Mouse (Mus musculus) embryonic stem cell, embryonic (primary cell): ENCODE data around the gene Spata4.
"Not testable (repeated sequence)": the region's sequence is repeated elsewhere in the genome, so short reads cannot be mapped to it uniquely, and the experiment has no call there.

ENCODE experiments used
- CTCF ChIA-PET, 4 experiments: fragments of 300-600 bp in 2 of 4; fragments of 350-600 bp in 2 of 4; sonication (Branson Sonifier 250); formaldehyde crosslinking; loops; one replicate each; lab custom pipeline; 2022; ENCODE audit warnings: inconsistent platforms in 2 of 4; lab: Charles Lee
- POLR2A ChIA-PET, 4 experiments: fragments of 300-600 bp in 2 of 4; fragments of 350-600 bp in 2 of 4; sonication (Branson Sonifier 250); formaldehyde crosslinking; loops; one replicate each; lab custom pipeline; 2022; ENCODE audit warnings: antibody characterized with exemption in 4 of 4, inconsistent platforms in 1 of 4; lab: Charles Lee

Gene Spata4

DNA sequence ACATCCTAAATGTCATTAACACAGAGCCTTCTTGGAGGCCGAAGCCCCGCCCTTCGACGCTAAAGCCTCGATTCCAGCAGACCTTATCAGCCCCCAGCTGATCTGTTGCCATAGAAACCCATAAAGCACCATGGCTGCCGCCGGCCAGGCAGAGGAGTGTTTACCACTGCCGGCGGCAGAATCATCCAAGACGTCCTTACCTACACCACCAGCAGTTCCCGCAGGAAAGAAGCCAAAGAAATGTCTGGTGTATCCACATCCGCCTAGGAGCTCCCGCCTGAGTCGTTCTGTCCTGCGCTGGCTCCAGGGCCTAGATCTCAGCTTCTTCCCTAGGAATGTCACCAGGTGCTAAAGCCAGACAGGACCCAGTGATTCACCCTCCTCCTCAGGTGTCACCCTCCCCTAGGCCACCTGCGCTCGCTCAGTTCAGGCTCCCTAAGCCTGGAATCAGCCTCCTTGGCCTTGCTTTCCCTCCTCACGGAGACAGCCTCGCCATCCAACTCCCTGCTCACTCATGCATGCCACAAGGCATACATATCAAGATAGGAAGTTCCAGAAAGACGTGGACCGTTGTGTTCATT, at the start of gene Spata4:
Gene Spata4 (plus strand): TSS at position 111 of the 581 bp plus-strand sequence.
- ChIA-PET CTCF (interaction anchor here in 2 of 4 experiments (0.6 to 1.6 kb wide), 2 partner anchors 93 to 797 kb away, joined by 5 to 8 read pairs; no protein-coding TSS in a partner anchor), POLR2A (interaction anchor here in 1 of 4 experiments (0.6 kb wide), 1 partner anchor 82 kb away, joined by 4 read pairs; no protein-coding TSS in a partner anchor)

DNA sequence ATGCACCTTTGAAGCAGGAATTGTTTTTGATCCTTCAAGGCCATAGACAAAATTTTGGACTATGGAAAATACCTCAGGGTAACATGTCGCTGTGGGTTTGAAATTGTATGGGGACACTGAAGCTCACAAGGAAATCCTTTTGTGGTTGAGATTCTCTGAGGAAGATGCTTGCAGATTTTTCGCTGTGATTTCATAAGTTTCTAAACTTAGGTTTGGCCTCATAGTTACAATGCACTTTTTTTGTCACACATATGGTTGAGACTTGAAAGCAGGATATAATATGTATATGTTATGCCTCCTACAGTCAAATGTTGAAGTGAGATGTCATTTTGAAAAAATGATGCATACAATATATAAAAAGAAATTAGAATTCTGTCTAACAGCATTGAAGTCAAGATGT, 45.7 kb upstream of the Spata4 start:
- ChIA-PET CTCF (no interaction called here), POLR2A (no interaction called here)

DNA sequence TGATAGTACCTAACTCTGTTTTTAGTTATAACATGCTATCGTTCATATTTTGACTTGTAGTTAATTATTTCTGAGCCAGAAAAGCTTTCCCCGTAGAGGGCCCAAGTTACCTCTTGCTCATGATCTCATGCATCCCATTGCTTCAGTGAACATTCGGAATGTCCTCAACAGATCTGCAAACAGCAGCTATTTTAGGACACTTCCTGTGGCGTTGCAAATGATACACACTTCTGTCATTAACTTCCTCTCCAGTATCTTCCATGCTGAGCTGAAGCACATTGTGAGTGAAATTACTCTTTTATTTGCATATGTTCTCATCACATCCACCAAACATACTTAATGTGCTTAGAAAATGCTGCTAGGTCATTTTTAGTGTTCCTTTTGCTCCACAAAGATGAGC, 38.4 kb upstream of the Spata4 start:
- POLR2A ChIA-PET, result no interaction called here
- CTCF ChIA-PET, result no interaction called here

DNA sequence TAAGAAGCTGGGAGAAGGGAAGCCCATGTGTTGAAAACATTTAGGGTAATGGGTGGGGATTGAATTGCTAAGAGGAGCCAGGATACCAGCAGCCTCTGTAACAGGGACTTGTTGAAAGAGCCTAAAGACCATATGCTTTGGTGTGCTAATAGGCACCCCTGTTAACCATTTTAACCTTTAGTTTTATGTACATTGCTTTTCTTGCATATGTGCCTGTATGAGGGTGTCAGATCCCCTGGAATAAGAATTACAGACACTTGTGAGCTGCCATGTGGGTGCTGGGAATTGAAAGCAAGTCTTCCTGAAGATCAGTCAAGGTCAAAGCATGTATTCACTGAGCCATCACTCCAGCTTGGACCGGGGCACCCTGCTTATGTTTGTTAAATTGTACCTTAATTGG, 35.4 kb upstream of the Spata4 start:
- POLR2A ChIA-PET, result interaction anchor here in 1 of 4 experiments (1.2 kb wide), 1 partner anchor 16 kb away, joined by 3 read pairs; no protein-coding TSS in a partner anchor
- CTCF ChIA-PET, result interaction anchor here in 1 of 4 experiments (0.5 kb wide), 1 partner anchor 1309 kb away, joined by 4 read pairs; no protein-coding TSS in a partner anchor

DNA sequence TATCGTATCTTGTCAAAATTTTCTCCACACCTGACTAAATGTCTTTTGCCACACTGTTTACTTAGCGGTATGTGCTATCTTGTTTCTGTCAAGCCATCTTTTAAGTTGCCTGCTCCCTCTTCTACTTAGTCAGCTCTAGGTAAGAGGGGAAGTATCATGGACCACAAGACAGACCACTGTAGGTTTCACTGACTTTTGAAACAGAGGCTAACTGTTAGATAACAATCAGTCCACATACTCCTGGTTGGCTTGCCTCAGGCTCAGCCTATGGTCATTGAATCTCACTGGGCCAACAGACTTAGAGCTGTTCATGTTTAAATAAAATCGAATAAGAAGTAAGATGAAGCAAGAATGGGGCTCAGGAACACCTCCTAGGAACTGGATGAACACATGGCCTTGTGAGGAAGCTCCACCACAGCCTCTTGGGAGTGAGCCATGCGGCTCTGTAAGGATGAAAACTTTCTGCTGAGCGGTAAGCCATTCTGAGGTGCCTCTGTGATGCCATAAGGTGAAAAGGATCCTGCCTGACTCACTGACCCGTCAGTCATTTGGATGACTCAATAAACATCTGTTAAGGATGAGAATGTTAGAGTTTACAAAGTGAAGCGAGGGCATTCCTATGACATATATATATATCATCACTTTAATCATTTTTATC, 34.8 kb upstream of the Spata4 start:
- ChIA-PET POLR2A (interaction anchor here in 1 of 4 experiments (1.2 kb wide), 1 partner anchor 17 kb away, joined by 3 read pairs; no protein-coding TSS in a partner anchor), CTCF (interaction anchor here in 1 of 4 experiments (0.5 kb wide), 1 partner anchor 1309 kb away, joined by 4 read pairs; no protein-coding TSS in a partner anchor)

DNA sequence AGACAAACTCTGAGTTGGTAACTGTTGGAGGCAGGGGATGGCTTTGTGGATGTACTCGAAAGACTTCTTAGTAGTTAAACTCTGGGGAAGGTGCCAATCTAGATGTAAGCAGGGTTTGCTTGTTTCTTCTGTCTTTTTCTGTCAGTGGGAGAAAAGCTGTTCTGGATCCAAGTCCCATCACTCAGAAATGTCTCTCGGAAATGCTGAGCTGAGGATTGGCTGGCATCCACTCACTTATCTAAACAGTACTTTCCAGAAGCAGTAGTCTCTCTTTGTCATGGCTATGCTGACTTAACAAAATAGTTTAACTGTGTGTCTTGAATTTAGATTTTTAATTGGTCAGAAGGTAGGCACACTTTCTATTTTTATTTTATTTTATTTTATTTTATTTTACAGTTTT, 33.4 kb upstream of the Spata4 start:
- CTCF ChIA-PET, result no interaction called here
- POLR2A ChIA-PET, result no interaction called here

DNA sequence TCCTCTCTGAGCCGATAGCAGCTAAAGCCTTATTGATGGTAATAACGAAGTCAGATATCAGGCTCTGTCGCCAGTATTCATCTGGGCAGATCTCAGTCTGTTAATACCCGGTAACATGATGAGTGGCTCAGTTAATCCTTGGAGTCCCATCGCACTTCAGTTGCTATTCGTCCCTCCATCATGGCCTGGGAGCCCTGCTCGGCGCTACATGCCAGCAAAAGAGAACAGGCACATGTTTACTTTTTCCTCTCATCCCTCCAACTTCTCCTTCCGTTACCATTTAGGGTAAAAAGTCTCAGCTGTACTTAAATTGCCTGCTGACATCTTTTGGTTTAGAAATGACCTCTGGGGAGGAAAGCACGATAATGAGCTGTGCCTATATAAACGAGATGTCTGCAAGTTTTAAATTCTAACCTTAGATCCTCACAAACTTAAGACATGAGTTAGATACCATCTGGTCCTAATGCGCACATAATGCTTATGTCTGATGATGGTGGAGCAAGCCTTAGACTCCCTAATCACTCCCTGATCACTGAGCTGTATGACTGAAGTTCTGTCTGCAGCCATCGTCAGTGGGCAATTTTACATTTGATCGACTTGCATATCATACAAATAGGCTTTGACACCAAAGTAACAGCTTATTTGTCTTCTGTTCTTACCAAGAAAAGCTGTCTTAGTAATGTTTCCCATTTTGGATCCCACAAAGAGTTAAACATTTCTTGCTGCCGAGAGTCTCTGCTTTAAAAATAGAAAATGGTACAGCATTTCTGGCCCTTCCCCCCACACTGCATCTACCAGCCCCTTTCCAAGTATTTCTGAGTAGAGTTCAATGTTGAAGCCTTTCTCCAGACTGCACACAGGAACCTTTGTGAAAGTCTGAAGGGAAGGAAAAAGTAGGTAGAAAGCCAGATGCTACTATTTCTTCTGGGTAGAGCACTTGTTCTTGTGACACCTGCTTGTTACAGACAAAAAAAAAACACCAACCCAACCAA, 29.7 kb upstream of the Spata4 start:
- CTCF ChIA-PET, result interaction anchor here in 1 of 4 experiments (0.5 kb wide), 1 partner anchor 63 kb away, joined by 6 read pairs; no protein-coding TSS in a partner anchor

DNA sequence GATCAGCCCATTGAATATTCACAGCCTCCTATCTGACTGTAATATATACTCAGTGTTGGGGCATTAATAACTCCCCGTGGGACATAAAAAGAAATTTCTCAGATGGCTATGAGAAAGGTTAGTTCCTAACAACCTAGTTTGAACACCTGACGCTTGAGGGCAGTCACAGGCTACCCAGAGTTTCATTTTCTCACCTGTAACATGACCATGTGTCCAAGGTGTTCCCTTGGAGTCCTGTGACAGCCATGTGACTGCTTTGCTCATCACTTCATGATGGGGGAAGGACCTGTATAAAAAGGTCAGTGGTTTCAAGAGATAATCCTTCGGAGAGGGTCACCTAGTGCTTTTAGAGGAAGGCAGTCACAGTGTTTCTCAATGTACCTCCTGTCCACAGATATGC, 19.1 kb upstream of the Spata4 start:
- CTCF ChIA-PET, result no interaction called here
- POLR2A ChIA-PET, result no interaction called here

More for the DNA sequence above, 29.7 kb upstream of the Spata4 start:
- POLR2A ChIA-PET, result no interaction called here

DNA sequence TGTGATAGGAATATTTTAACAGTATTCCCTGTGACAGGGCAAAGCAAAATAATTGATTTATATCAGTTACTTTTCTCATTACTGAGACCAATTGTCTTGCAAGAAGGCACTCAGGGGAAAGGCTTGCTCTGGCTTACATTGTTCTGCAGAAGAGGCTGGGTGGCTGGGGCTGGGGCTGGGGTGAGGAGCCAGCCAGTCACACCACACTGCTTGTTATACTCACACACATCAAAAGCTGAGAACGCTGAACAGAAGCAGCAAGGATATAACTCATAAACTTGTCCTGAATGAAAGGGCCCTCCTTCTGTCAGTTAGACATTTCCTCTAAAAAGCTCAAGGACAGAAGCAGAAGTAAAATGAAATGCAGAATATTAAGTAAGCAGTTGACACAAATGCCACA, 17.7 kb upstream of the Spata4 start:
- POLR2A ChIA-PET, result no interaction called here
- CTCF ChIA-PET, result no interaction called here

DNA sequence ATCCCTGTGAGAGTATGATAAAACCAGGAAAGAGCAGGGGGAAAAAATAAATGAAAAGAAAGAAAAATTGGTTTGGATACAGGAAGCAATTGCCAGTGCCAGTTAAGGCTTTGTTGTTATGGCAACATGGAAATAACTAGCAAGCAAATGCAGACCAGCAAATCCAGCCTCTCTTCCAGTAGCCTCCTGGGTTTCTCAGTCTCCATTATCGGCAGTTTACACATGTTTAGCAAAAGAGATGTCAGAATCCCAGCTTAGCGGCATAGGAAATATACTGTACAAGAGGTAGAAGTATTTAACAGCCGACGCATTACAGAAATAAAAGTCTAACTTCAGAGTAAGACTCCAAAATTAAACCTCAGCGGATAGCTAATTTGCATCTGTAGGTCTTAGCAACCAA, 5.9 kb upstream of the Spata4 start:
- ChIA-PET POLR2A (no interaction called here), CTCF (no interaction called here)

DNA sequence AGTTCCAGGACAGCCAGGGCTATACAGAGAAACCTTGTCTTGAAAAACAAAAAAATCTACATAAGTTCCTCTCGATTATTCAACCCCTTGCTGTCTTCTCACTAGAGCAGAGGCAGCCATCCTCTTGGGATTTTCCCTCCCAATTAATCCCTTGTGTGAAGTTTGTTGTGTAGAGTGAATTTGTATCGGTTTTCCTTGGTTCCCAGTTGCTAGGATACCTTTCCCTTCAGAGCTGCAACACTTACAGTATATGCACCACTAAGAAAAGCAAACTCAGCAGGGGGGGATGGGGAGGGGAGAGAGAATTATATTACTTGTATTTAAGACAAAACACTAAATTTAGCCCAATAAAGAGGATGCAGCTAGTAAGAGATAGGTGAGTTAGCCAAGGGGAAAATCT, 4.5 kb upstream of the Spata4 start:
- POLR2A ChIA-PET, result no interaction called here
- CTCF ChIA-PET, result no interaction called here

DNA sequence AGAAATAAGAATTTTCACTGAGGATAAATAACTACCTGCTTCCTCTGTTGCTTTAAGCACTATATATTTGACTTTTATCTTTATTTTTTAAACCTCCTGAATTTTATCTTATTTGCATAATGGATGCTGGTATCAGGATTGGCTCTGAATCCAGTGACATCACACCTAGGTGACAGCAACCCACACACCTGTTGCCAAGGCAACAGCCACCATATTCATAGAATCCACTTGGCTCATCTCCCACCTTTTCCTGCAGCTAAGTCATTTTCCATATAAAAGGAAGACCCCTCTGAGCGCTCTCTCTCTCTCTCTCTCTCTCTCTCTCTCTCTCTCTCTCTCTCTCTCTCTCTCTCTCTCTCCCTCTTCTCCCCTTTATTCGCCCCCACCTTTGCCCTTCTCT, 3.6 kb upstream of the Spata4 start:
- CTCF ChIA-PET, result no interaction called here
- POLR2A ChIA-PET, result no interaction called here

DNA sequence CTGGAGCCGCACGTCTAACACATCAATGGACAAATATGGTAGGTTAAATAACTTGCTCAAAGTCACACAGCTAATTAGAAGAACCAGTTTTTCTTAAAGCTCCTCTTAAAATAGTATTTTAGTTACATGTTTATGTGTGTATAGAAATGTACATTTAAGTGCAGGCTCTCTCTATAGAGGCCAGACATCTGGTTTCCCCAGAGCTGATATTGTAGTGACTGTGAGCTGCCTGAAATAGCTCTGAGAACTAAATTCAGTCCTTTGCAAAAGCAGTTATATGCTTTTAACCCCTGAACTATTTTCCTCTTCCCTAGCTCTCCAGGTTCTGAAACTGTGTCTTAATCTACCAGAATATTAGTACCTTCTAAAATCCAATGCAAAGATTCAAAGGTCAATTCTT, 3.2 kb upstream of the Spata4 start:
- ChIA-PET CTCF (no interaction called here), POLR2A (no interaction called here)

DNA sequence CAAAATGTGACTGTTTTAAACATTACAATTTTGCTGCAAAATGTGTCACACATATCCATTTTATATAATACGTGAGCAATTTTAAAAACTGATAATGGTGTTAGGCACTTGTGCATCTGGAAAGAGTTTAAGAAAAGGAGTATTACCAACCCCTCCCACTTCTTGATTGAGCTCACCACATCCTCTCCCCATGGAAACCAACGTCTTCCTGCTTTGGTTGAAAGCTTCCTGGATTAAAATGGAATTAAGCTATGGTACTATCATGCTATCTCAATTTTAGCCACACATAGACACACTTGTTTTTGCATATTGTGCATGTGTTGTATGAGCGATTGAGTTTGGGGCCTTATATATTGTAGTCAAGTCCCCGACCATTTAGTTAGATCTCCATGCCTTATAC, 2.9 kb downstream of the Spata4 start:
- ChIA-PET CTCF (no interaction called here), POLR2A (no interaction called here)

DNA sequence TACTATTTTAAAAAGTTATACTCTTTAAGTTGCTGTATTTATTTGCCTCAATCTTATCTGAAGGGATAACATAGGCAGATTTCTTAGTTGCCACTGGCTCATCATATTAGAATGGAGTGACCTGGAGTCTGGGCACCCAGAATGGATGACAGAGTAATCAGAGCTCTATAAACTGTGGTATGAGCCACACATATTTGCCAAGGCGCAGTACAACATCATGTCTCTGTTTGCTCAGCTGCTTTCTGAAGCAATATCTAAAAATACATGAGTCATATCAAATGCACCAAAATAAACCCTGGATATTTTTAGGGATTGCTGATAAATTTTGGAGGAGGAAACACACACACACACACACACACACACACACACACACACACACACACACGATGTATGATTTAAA, 8.8 kb downstream of the Spata4 start:
- ChIA-PET POLR2A (no interaction called here), CTCF (interaction anchor here in 1 of 4 experiments (1.1 kb wide), 1 partner anchor 72 kb away, joined by 3 read pairs; no protein-coding TSS in a partner anchor)

DNA sequence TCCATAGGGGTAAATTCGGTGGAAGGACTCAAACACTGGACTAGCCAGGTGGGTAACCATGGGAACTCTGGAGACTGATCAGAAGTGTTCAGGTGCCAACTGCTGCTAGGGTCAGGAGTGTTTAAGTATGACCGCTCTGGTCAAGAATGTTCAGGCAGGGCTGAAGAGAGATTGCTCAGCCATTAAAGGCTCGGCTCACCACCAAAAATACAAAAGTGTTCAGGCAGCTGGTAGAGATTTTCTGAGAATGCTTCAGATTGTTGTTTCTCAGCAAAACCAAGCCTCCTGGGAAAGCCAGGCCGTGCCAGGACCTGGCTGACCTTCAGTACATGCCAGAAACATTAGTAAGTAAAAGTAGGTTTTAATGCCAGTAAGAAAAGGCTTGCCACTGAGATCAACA, 9.7 kb downstream of the Spata4 start:
- ChIA-PET CTCF (no interaction called here), POLR2A (no interaction called here)

DNA sequence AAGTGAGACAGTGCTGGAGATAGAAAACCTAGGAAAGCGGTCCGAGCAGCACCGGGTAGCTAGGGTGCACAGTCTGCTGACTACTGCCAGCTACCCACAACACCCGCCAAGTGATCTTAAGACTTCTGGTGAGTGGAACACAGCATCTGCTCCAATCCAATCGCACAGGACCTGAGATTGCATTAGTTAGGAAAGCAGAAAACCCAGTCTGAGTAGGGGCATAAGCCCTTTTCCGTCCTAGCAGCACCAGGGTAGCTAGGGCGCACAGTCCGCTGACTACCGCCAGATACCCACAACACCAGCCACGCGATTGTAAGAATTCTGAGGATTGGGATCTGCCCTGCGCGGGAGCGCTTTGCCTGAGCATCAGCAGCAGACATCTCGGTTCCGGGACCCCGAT, 16.1 kb downstream of the Spata4 start:
- POLR2A ChIA-PET, CTCF ChIA-PET: not testable (repeated sequence)

DNA sequence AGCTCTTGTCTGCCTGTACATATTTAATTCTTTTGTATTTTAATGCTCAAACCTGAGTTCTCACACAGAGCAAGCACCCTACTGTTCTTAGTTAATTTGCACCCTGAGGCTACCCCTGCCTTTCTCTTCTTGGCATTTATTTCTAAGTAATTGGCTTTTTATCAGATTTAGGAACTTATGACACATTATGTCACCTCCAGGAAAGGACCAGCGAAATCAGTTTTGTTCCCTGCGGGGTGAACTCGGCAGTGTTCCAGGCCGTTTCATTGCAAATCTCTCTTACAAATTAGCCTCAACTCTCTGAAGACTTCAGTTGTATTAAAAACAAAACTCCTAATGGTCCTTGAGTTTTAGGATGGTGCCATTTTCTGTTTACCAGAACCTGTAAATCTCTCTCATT, 38.1 kb downstream of the Spata4 start:
- CTCF ChIA-PET, result no interaction called here

More for the DNA sequence above, 38.1 kb downstream of the Spata4 start:
- POLR2A ChIA-PET, result no interaction called here
